Mouse (Mus musculus) neural tube, embryonic 15.5 days (tissue): ENCODE data around the gene Cadps. TPM values are rescaled to one million over a fixed set of nuclear protein-coding genes. Genes with fewer than 3 reads are reported as not detected.
A peak's percentile ranks its signal among the peaks of the same experiment; 100 is the strongest.

Experiments used
- ATAC-seq: fragments of 200-750 bp; cut with Nextera tagmentation; 2 replicates; pipeline ENCODE4 v1.8.0; 2017; ENCODE audit warnings: mild to moderate bottlenecking, moderate TSS enrichment, moderate library complexity; ENCODE audit not compliant: low FRiP score
- H3K27ac ChIP-seq: fragments of 300-500 bp; sonication (generic); replicated peaks from 2 replicates; pipeline ENCODE4 v1.5.1; 2015; ENCODE audit warnings: mild to moderate bottlenecking, inconsistent platforms
- H3K27me3 ChIP-seq: fragments of 300-500 bp; sonication (generic); replicated peaks from 2 replicates; pipeline ENCODE4 v1.6.1; 2015; ENCODE audit warnings: inconsistent platforms
- H3K36me3 ChIP-seq: fragments of 300-500 bp; sonication (generic); 2 replicates; pipeline ENCODE4 v1.6.1; 2015; ENCODE audit warnings: inconsistent platforms
- H3K4me1 ChIP-seq: fragments of 300-500 bp; sonication (generic); 2 replicates; pipeline ENCODE4 v1.6.1; 2015; ENCODE audit warnings: inconsistent platforms
- H3K4me2 ChIP-seq: fragments of 300-500 bp; sonication (generic); 2 replicates; pipeline ENCODE4 v1.6.1; 2015; ENCODE audit warnings: inconsistent platforms, mild to moderate bottlenecking, moderate library complexity
- H3K4me3 ChIP-seq: fragments of 300-500 bp; sonication (generic); replicated peaks from 2 replicates; pipeline ENCODE4 v1.5.1; 2015; ENCODE audit warnings: mild to moderate bottlenecking, inconsistent platforms
- H3K9ac ChIP-seq: fragments of 300-500 bp; sonication (generic); replicated peaks from 2 replicates; pipeline ENCODE4 v1.6.1; 2015; ENCODE audit warnings: mild to moderate bottlenecking, inconsistent platforms
- H3K9me3 ChIP-seq: fragments of 300-500 bp; sonication (generic); replicated peaks from 2 replicates; pipeline ENCODE4 v1.6.1; 2016; ENCODE audit warnings: inconsistent platforms
- WGBS: fragments of 180-500 bp; shearing (Covaris S2); methylation state at CpG from one replicate; pipeline ENCODE4 v1.1.7; 2015; ENCODE audit warnings: mixed read lengths; 5-methylcytosine and 5-hydroxymethylcytosine counted together
- polyA plus RNA-seq: library from polyadenylated mRNA; unstranded; fragments of >200 nt; fragmentation: Nextera tagmentation; extraction: Ambion mirVana; gene quantifications from 2 replicates; pipeline ENCODE4 v1.2.1, GENCODE M21; 2015

Cadps gene
- polyA plus RNA-seq = 35.4 and 44.1 TPM in 2 replicates

DNA sequence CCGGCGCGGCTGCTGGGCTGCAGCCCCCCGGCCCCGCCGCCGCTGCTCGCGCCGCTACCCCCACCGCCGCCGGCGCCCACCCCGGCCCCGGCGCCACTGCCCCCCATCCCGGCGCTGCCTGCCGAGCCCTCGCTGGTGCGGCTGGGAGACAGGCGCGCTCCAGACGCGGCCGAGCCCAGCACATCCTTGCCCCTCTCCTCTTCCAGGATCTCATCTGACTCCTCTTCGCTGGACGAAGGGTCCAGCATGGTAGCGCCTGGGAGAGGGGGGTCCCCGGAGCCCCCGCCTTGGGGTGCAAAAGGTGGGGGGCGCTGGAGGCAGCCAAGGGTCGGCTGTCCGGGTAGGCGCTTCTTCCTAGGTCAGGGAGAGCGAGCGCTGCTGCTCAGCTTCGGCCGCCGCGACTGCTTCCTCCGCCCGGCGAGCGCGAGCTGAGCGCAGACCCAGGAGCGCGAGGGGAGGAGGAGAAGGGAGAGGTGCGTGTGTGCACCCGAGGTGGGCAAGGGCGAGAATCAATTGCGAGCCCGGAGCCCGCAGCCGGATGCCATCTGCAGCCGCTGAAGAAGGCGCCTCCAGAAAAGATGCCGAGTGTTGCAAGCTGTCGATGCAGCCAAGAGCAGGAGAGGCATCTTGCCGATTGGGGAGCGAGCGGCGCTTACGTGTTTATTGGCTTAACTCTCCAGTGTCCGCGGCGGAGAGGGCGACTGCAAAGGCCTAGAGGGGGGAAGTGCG, at the start of gene Cadps:
Gene Cadps (minus strand): TSS at position 589 of the 729 bp plus-strand sequence.
- 1% methylated on average over 60 of the region's 71 CpGs for WGBS
- ATAC-seq = peak; percentile 81
- Histone ChIP-seq H3K27ac (peak within 1 kb of the TSS; percentile 98), H3K4me1 (peaks cover 28% of the 10 kb centered on the region), H3K4me3 (peak within 1 kb of the TSS; percentile 87), H3K9ac (peak within 1 kb of the TSS; percentile 90), H3K4me2 (peak within 1 kb of the TSS; percentile 64), H3K36me3 (no peaks in the 10 kb centered on the region), H3K9me3 (no peaks in the 10 kb centered on the region), H3K27me3 (no peaks in the 10 kb centered on the region)

DNA sequence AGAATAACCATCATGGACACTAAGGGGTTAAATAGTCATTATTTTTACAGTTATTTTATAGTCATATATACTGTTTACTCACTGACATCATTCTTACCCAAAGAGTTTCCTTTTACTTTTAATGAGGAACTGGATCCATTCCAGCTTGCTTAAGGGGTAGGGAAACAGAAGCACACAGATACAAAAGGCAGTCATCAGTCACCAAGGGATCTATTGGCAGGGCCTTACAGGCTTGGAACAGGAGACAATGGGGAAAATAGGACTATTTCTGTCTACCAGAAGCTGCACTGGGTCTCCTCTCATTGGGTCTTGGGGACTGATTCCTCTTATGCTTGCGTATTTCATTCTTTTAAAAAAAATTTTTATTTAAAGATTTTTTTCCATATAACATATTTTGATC, 46.7 kb upstream of the Cadps start:
- Histone ChIP-seq H3K36me3 (no peaks in the 10 kb centered on the region), H3K27ac (no peak overlapping the region), H3K9me3 (no peaks in the 10 kb centered on the region), H3K4me1 (no peaks in the 10 kb centered on the region), H3K4me2 (no peak overlapping the region), H3K27me3 (no peaks in the 10 kb centered on the region), H3K9ac (no peak overlapping the region), H3K4me3 (no peak overlapping the region)
- WGBS = 91% methylated on average over 1 of the region's 1 CpGs
- ATAC-seq = no peak

DNA sequence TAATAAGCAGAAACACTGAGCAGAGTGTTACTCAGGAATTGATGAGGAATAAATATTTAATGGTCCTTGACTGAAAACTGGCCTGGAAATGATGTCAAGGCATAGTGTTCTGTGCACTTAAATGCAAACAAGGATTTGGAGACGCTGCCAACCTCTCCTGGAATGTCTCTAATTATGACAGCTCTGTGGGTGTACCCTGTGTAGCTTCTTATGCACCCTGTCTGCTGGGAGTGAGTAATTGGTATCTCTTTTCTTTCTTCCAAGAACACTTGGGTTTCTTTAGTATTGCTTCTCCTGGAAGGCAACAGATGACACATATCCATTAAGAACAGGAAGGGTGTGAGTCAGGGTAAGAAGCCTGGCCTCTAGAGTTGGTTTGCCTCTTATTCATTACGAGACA, 42.4 kb upstream of the Cadps start:
- H3K9me3 ChIP-seq = no peaks in the 10 kb centered on the region
- H3K27me3 ChIP-seq = no peaks in the 10 kb centered on the region
- H3K27ac ChIP-seq = no peak overlapping the region
- H3K36me3 ChIP-seq = no peaks in the 10 kb centered on the region
- no peak for ATAC-seq
- WGBS = 69% methylated on average over 2 of the region's 2 CpGs
- no peak overlapping the region for H3K9ac ChIP-seq
- no peaks in the 10 kb centered on the region for H3K4me1 ChIP-seq
- no peak overlapping the region for H3K4me3 ChIP-seq
- no peak overlapping the region for H3K4me2 ChIP-seq

DNA sequence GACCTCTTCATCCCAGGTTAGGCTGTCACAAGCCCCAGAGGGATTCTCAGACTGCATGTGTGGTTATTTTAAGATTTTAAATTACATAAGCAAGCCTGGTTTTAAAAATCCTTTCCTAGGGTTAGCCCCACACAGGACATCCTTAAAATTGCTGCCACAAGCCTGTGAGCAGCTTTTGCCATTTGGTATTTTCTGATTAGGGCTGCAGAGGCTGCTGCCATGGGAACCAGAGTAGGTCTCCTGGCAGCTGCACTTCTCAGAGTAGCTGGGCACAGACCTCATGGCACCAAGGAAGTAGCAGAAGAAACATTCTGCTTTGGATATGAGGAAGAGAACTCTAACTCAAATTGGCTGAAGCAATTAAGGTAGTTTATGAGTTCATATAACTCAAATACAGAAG, 21.0 kb upstream of the Cadps start:
- Histone ChIP-seq H3K27ac (no peak overlapping the region), H3K4me3 (no peak overlapping the region), H3K4me1 (no peaks in the 10 kb centered on the region), H3K9ac (no peak overlapping the region), H3K36me3 (no peaks in the 10 kb centered on the region), H3K27me3 (no peaks in the 10 kb centered on the region), H3K9me3 (no peaks in the 10 kb centered on the region), H3K4me2 (no peak overlapping the region)
- ATAC-seq = no peak

DNA sequence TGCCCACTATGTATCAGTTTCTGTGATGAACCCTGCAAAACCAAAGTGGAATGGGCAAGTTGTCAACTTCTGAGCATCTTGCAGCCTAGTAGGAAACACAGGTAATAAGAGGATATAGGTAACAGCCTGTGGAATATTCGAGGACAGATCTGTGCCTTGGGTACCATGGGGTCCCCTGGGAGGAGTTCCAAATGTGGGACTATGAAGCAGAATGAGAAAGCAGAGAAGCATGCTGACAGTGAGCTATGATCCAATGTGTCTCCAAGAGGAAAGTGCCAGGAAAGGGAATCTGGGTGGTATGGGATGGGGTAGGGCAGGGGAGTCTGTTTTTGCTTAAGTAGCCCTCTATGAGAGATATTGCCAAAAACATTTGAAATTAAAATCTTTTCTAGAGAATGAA, 16.6 kb upstream of the Cadps start:
- Histone ChIP-seq H3K36me3 (no peaks in the 10 kb centered on the region), H3K9ac (no peak overlapping the region), H3K4me1 (no peaks in the 10 kb centered on the region), H3K27me3 (no peaks in the 10 kb centered on the region), H3K4me3 (no peak overlapping the region), H3K9me3 (no peaks in the 10 kb centered on the region), H3K27ac (no peak overlapping the region), H3K4me2 (no peak overlapping the region)
- 74% methylated on average over 1 of the region's 1 CpGs for whole genome bisulfite sequencing
- ATAC-seq = no peak

DNA sequence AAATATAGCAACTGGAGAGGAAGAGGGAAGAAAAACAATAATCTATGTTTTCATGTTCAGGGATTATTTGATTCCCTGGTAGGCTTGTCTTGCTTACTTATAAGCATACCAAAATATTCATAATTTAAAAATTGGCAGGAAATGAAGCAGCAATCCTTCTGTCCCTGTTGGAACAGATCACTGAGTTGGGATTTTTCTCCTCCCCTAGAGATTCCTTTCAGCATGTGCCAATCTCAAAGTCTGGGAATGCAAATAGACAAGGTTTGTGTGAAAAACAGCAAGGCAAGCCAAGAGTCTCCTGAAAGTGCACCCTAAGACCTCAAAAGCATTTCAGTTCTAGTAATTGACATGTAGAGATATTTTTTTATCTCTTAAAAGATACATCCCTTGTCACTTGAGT, 16.1 kb upstream of the Cadps start:
- Histone ChIP-seq H3K4me1 (no peaks in the 10 kb centered on the region), H3K27me3 (no peaks in the 10 kb centered on the region), H3K36me3 (no peaks in the 10 kb centered on the region), H3K27ac (no peak overlapping the region), H3K4me3 (no peak overlapping the region), H3K9ac (no peak overlapping the region), H3K4me2 (no peak overlapping the region), H3K9me3 (no peaks in the 10 kb centered on the region)
- no peak for ATAC-seq

DNA sequence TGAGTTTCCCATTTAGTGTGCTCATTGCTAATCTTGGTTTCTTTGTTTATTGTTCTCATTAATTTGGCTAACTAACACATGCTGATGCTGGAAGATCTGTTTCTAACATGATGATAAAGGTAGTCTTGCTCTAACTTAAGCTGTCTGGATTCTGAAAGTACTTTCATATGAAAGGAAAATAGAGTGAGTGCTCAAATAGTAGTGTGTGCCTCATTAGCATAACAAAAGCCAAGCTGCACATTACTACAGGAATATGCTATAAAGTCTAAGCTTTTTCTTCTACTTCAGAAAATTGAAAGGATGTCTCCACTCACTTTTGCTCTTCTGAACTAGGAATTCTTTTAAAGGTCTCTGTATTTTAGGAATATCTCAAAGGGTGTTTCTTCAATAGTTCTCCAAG, 15.4 kb upstream of the Cadps start:
- no peak overlapping the region for H3K4me2 ChIP-seq
- H3K27ac ChIP-seq = no peak overlapping the region
- H3K36me3 ChIP-seq = no peaks in the 10 kb centered on the region
- no peaks in the 10 kb centered on the region for H3K4me1 ChIP-seq
- ATAC-seq = no peak
- no peaks in the 10 kb centered on the region for H3K9me3 ChIP-seq
- no peak overlapping the region for H3K4me3 ChIP-seq
- no peak overlapping the region for H3K9ac ChIP-seq
- H3K27me3 ChIP-seq = no peaks in the 10 kb centered on the region

DNA sequence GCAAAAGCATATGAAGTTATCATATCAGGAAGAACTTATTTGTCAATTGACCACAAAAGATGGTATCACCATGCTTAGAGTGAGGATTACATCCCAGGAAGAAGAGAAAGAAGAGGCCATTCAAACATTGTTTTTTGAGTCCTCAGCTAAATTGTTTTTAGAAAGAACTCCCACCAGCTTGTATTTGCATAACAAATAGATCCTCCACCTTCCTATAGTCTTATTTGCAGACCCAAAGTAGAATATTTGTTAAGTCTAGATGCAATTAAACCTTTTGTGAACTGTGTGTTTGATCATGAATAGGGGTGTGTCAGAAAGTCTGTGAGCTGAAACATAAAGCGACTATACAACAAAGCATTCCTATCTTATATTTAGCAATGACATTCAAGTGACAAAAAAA, 15.0 kb upstream of the Cadps start:
- no peak for ATAC-seq
- H3K4me3 ChIP-seq = no peak overlapping the region

DNA sequence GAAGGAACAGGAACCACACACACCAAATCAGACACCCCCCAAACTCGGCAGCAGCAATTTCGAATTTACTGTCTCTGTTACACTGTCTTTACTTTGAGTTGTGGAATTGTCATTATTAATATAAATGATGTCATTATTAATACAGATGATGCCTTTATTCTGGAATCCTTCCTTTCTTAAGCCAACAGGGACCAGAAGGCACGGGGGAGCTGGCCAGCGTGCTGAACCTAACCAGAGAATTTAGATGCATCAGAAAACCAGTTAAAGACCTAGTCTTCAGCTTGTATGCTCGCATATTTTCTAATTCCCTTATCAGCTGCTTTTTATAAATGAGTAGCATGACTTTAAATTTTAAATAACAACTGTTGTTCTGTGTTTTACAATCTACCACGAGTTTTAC, 902 bp upstream of the Cadps start:
- Histone ChIP-seq H3K27ac (peak overlapping the region; percentile 18; the same call in 1 of the 2 replicates), H3K4me3 (peak overlapping the region; percentile 87)
- 16% methylated on average over 6 of the region's 6 CpGs for WGBS

More for the DNA sequence above, 15.0 kb upstream of the Cadps start:
- no peaks in the 10 kb centered on the region for H3K9me3 ChIP-seq
- H3K4me1 ChIP-seq = no peaks in the 10 kb centered on the region
- no peak overlapping the region for H3K4me2 ChIP-seq
- no peak overlapping the region for H3K27ac ChIP-seq
- H3K27me3 ChIP-seq = no peaks in the 10 kb centered on the region
- 21% methylated on average over 1 of the region's 1 CpGs for WGBS
- H3K9ac ChIP-seq = no peak overlapping the region
- no peaks in the 10 kb centered on the region for H3K36me3 ChIP-seq

DNA sequence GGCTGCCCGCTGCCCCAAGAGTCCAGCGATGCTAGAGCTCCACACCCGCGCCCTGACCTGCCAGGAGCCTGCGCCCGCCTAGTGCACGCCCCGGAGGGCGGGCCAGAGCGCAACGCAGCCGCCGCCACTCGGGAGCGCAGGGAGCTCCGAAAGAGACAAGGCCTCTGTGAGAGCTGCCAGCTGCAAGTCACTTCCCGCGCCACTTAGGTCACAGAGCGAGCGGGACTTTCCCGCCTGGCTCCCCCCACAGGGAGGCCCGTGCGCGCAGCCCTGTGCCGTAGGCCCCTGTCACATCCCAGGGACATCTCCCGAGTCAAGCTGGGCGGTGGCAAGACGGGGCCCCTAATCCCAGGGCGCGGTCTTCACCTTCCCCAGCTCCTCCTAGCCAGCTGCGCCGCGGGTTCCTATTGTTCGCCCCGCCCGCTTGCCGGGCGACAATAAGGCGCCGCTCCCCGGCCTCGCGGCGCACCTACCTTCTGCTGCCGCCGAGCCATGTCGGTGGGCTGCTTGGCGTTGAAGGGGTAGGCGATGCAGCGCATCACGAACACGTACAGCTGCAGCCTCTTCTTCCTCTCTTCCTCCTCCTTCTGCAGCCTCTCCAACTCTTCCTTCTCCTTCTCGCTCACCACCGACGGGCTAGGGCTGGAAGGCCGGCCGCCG, 918 bp downstream of the Cadps start:
- peak; percentile 79 for ATAC-seq
- H3K4me3 ChIP-seq = peak overlapping the region; percentile 87
- H3K4me2 ChIP-seq = peak overlapping the region; percentile 64
- H3K4me1 ChIP-seq = peaks cover 32% of the 10 kb centered on the region
- no peaks in the 10 kb centered on the region for H3K27me3 ChIP-seq
- WGBS = under 1% methylated on average over 49 of the region's 58 CpGs
- no peaks in the 10 kb centered on the region for H3K9me3 ChIP-seq
- H3K36me3 ChIP-seq = no peaks in the 10 kb centered on the region
- H3K27ac ChIP-seq = peak overlapping the region; percentile 98
- H3K9ac ChIP-seq = peak overlapping the region; percentile 90

More for the DNA sequence above, 902 bp upstream of the Cadps start:
- Histone ChIP-seq H3K4me2 (peak overlapping the region; percentile 64), H3K9ac (no peak overlapping the region), H3K9me3 (no peaks in the 10 kb centered on the region), H3K36me3 (no peaks in the 10 kb centered on the region), H3K27me3 (no peaks in the 10 kb centered on the region), H3K4me1 (peaks cover 22% of the 10 kb centered on the region)
- ATAC-seq = no peak

DNA sequence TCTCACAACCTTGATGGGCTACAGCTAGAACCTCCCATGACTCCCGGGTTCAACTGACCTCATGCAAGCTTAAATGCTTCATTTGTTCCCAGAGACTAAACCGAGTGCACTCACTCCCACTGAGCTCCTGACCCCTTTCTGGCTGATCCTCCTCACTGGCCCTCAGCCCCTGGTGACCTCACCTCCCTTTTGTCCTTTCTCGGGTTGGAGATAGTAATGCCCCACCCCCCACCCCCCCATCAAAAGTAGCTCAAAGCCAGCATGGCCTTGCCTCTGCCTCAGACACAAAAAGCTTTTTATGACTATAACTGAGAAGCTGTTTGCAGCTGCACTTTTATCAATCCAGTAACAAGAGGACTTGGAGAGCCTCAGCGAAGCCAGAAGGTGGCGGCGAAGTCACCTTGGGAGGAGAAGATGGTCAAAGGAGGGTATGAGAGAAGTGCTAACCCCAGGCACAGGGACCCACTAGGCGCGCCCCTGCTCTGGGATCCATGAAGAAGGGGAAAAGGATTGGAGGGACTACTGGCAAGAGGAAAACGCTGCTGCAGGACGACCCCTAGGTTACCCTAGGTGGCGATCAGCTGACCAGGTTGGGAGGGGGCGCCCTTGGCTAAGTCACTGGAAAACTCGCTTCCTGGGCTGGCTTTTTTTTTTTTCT, 1.6 kb downstream of the Cadps start:
- Histone ChIP-seq H3K9ac (peak overlapping the region; percentile 90), H3K27ac (peak overlapping the region; percentile 98), H3K27me3 (no peaks in the 10 kb centered on the region), H3K4me3 (peak overlapping the region; percentile 87), H3K36me3 (no peaks in the 10 kb centered on the region), H3K9me3 (no peaks in the 10 kb centered on the region), H3K4me2 (peak overlapping the region; percentile 64), H3K4me1 (peaks cover 32% of the 10 kb centered on the region)
- WGBS = 1% methylated on average over 12 of the region's 13 CpGs
- peak; percentile 29; the same call in 1 of the 2 replicates for ATAC-seq

DNA sequence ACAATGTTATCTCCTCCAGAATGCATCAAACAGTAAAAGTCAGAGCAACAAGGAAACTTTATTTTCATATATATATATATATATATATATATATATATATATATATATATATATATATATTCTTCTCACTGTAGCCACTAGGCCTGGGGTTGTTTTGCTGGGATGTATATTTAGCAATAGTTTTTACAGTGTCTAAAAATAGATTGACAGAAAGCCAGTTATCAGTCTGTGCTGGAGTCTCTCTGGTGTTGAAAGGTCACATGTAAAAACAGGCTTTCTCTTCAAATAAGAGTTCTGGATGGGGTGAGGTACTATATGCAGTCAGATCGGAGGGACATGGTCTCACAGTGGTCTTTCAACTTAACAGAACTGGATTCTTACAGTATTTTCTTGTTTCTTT, 2.7 kb downstream of the Cadps start:
- peaks cover 32% of the 10 kb centered on the region for H3K4me1 ChIP-seq
- ATAC-seq = no peak
- H3K27ac ChIP-seq = no peak overlapping the region
- no peaks in the 10 kb centered on the region for H3K27me3 ChIP-seq
- 85% methylated on average over 1 of the region's 1 CpGs for WGBS
- H3K4me3 ChIP-seq = peak overlapping the region; percentile 87; the same call in 1 of the 2 replicates
- peak overlapping the region; percentile 64 for H3K4me2 ChIP-seq
- H3K9ac ChIP-seq = no peak overlapping the region
- no peaks in the 10 kb centered on the region for H3K9me3 ChIP-seq
- no peaks in the 10 kb centered on the region for H3K36me3 ChIP-seq
